Mouse (Mus musculus): ENCODE results near the gene Trim44.

GRCm38 (mm10) chr2:102396493-102396892 lies 11.1 kb downstream of the Trim44 start:
- TF ChIP-seq POLR2A (IDR thresholded peaks at IDR 0.05; ENCODE audit: control insufficient read depth, extremely low read depth, insufficient read depth, low read length, poor library complexity) = no peak
- no peak for TF ChIP-seq CTCF (IDR thresholded peaks at IDR 0.05; ENCODE audit: borderline replicate concordance, control insufficient read depth, extremely low read depth, insufficient read depth, low read length, poor library complexity)
